Mouse (Mus musculus): ENCODE data around the gene A930017K11Rik. TPM values are rescaled to one million over a fixed set of nuclear protein-coding genes. Genes with fewer than 3 reads are reported as not detected.

The A930017K11Rik gene
- total RNA-seq, 2 experiments from 2014 or later: not detected

DNA sequence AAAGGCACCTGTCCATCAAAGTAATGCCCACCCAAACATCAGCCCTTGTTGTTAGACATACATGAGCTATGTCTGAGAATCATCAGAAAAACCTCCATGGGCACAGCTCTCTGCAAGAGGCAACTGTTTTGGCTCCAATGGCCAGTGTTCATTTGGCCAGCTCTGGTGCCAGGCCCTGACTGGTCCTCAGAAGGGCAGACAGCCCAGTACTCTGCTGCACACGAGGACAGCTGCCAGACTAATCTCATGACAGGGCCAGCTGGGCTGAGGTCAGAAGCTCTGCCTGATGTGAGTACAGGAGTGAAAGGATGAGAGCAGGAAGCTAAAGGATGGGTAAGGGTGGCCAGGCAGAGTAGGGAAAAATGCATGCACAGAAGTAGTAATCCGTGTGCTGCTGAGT, 27.0 kb downstream of the A930017K11Rik start:
- peak; percentile 50 to 56 for DNase-seq

DNA sequence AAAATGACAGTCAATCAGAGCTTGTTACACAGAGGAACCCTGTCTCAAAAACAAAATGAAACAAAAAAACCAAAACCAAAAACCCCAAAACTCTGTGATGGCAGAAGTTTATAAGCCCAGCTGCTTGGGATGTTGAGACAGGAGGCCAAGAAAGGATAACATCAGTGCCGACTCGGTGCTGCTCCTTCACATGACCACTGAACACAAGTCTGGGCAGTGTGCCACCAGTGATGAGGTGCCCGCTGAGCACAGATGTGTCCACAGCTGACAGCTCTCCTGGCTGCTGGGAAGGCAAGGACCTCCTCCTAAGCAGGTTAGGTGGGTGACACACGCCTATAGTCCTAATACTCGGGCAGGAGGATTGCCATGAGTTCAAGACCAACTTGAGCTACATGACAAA, 30.2 kb downstream of the A930017K11Rik start:
- DNase-seq: no peak

GRCm38 (mm10) chr17:25919786-25920642, 32.4 kb downstream of the A930017K11Rik start:
- DNase-seq: peak; percentile 100

- DNase-seq: peak; percentile 54 to 64
Measured at GRCm38 (mm10) chr17:25919144-25919785, 33.1 kb downstream of the A930017K11Rik start, which contains the start of gene Rab40c. Rab40c (minus strand) TSS chr17:25919727.

DNA sequence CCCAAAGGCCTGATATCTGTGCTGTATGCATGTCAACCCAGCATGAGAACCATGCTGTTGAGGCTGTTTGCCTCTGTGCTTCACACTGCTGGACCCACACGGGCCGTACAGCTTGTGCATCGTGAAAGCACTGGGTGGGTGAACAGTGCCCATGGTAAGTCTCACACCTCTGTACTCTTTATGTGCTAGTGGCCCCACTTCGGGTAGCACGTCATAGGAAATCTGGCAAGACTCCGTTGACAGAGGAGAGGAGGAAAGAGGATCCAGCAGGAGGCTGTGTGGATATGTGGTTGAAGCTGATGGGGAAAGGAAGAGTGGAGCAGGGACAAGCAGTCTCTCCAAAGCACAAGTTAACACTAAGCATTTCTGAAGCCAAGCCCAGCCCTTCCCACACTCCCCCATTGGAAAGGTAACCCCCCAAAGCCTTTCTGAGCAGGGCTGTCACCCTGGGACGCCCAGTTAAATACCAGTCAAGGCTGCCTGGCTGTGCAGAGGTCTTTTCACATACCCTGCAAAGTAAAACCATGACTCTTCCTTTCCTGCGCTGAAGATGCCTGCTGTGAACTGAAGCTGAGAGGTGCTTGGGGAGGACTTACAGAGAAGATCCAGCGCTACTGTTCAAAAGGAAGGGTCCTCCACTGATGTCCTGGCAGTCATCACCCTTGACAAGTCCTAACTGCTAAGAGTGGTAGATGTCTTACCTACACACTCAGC, 34.2 kb downstream of the A930017K11Rik start:
- no peak for DNase-seq

GRCm38 (mm10) chr17:25916931-25917647, 35.3 kb downstream of the A930017K11Rik start:
- peak; percentile 77 to 83 for DNase-seq

- no peak for DNase-seq
Measured at GRCm38 (mm10) chr17:25914295-25914694, 38.1 kb downstream of the A930017K11Rik start.

DNA sequence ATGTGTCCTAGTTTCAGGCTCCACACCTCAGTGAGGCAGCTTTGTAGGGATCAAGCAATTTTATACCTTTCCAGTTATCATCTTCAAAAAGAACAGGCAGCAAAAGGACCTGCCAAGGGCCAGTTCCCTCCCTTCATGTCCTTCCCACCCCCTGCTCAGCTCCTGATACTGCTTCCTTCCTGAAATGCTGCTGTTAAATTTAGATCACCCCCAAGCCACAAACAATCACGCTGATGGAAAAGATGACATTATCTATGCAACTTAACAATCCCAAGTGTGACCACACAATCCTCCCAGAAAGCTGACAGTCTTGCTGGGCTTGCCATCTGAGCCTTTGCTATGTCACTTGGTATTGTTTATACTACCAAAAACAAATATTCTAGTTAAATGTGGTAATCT, 38.5 kb downstream of the A930017K11Rik start:
- no peak for DNase-seq

DNA sequence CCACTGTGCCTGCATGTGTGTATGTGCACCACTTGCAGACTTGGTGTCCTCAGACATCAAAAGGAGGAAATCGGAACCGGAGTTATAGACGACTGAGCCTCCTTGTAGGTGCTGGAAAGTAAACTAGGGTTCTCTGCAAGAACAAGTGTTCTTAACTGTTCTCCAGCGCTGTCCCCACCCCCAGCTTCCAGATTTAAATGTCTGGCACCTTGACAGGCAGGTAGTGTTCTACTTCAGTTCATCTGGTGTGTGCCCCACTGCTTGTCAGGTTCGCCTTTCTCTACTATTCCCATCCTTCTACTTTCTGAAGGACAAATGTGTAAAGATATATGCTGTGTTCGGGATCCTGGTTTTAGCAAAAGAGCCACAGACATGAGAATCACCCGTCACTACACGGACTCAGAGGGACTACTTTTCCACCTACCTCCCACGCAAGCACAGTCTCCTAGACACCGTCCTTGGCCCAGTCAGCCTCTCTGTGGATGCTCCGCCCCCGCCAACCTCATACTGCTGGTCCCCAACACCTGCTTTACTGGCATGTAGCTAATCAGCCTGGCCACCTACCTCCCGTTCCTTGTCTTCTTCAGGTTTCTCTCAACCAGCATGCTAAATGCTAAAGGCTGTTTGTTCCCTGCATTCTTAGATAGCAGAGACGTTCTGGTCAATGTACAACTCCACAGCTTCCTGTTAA, 39.0 kb downstream of the A930017K11Rik start:
- DNase-seq: peak; percentile 74 to 75

GRCm38 (mm10) chr17:25911816-25912215, 40.5 kb downstream of the A930017K11Rik start:
- DNase-seq: peak; percentile 81 to 86

GRCm38 (mm10) chr17:25907640-25908039, 44.7 kb downstream of the A930017K11Rik start:
- no peak for DNase-seq

GRCm38 (mm10) chr17:25903061-25903460, 49.3 kb downstream of the A930017K11Rik start:
- DNase-seq: no peak

DNA sequence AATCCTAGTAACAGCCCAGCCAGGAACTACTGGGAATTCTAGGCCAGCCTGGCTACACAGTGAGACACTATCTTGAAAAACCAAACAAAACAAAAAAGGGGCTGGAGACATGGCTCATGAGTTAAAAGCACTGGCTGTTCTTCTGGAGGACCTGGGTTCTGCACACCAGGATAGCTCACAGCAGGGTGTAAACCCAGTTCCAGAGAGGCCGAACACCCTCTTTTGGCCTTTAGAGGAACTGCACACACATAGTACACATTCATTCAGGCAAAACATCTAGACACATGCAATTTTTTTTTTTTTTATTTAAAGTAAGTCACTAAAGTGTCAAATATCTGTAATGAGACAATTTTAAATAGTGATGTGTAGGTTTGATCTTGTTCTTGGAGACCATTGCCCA, 52.2 kb downstream of the A930017K11Rik start:
- DNase-seq: no peak

Other genes starting within 250 kb of the A930017K11Rik start
- gene Gng13, start 235.4 kb downstream of the A930017K11Rik start, total RNA-seq (2021): 1 to 10 TPM; 1.7 to 2.3 TPM
- 1 to 10 TPM; 3.6 to 4.0 TPM for gene Chtf18, start 225.1 kb downstream of the A930017K11Rik start, total RNA-seq (2021)
- 10 to 100 TPM; 12.5 to 13.4 TPM for gene Rpusd1, start 224.9 kb downstream of the A930017K11Rik start, total RNA-seq (2021)
- gene Mslnl, start 216.5 kb downstream of the A930017K11Rik start, total RNA-seq (2021): not detected
- gene Msln, start 198.2 kb downstream of the A930017K11Rik start, total RNA-seq (2021): 1 to 10 TPM; 5.5 to 8.2 TPM
- gene Narfl, start 178.8 kb downstream of the A930017K11Rik start, total RNA-seq (2021): 10 to 100 TPM; 26.0 to 31.0 TPM
- gene Haghl, start 166.9 kb downstream of the A930017K11Rik start, total RNA-seq (2021): 10 to 100 TPM; 17.6 to 32.8 TPM
- not detected for gene Ccdc78, start 166.0 kb downstream of the A930017K11Rik start, total RNA-seq (2021)
- gene Fam173a, start 159.7 kb downstream of the A930017K11Rik start, total RNA-seq (2021): 10 to 100 TPM; 76.7 to 85.4 TPM
- gene AC134908.4, start 156.9 kb downstream of the A930017K11Rik start, total RNA-seq (2021): not detected
- 10 to 100 TPM; 24.5 to 27.7 TPM for gene Metrn, start 155.4 kb downstream of the A930017K11Rik start, total RNA-seq (2021)
- gene Fbxl16, start 143.5 kb downstream of the A930017K11Rik start, total RNA-seq (2021): 10 to 100 TPM; 19.4 to 34.2 TPM
- gene Wdr24, start 128.9 kb downstream of the A930017K11Rik start, total RNA-seq (2021): 10 to 100 TPM; 16.6 to 20.8 TPM
- 10 to 100 TPM; 87.8 to 93.9 TPM for gene Jmjd8, start 123.7 kb downstream of the A930017K11Rik start, total RNA-seq (2021)
- gene Stub1, start 119.2 kb downstream of the A930017K11Rik start, total RNA-seq (2021): 100 to 1,000 TPM; 167 to 173 TPM
- gene Rhbdl1, start 115.3 kb downstream of the A930017K11Rik start, total RNA-seq (2021): 10 to 100 TPM; 17.4 to 20.3 TPM
- gene Gm20683, start 110.8 kb downstream of the A930017K11Rik start, total RNA-seq (2021): 10 to 100 TPM in 1 of 2 experiments, 1 to 10 TPM in 1; 9.5 to 13.3 TPM
- 100 to 1,000 TPM in 1 of 2 experiments, 10 to 100 TPM in 1; 97.2 to 104 TPM for gene Rhot2, start 107.7 kb downstream of the A930017K11Rik start, total RNA-seq (2021)
- gene Wdr90, start 91.1 kb downstream of the A930017K11Rik start, total RNA-seq (2021): 10 to 100 TPM; 12.9 to 15.6 TPM
- 100 to 1,000 TPM; 340 to 398 TPM for gene Mcrip2, start 83.8 kb downstream of the A930017K11Rik start, total RNA-seq (2021)
- gene Mettl26, start 77.5 kb downstream of the A930017K11Rik start, total RNA-seq (2021): 100 to 1,000 TPM; 106 to 124 TPM
- gene Wfikkn1, start 71.7 kb downstream of the A930017K11Rik start, total RNA-seq (2021): 1 to 10 TPM in 1 of 2 experiments, under 1 TPM in 1; 0.99 to 1.2 TPM
- gene Rab40c, start 32.8 kb downstream of the A930017K11Rik start, total RNA-seq (2021): 10 to 100 TPM; 20.6 to 46.0 TPM
- gene Pigq, start 7.6 kb downstream of the A930017K11Rik start, total RNA-seq (2021): 100 to 1,000 TPM in 1 of 2 experiments, 10 to 100 TPM in 1; 96.8 to 117 TPM
- not detected for gene Nhlrc4, start 7.6 kb downstream of the A930017K11Rik start, total RNA-seq (2021)
- 10 to 100 TPM; 16.7 to 23.8 TPM for gene Capn15, start 33.2 kb upstream of the A930017K11Rik start, total RNA-seq (2021)
- 10 to 100 TPM; 17.9 to 21.9 TPM for gene Rab11fip3, start 117.0 kb upstream of the A930017K11Rik start, total RNA-seq (2021)
- 10 to 100 TPM; 17.8 to 27.2 TPM for gene Decr2, start 137.8 kb upstream of the A930017K11Rik start, total RNA-seq (2021)
- 1 to 10 TPM; 2.2 to 3.5 TPM for gene Nme4, start 143.0 kb upstream of the A930017K11Rik start, total RNA-seq (2021)
- gene Tmem8, start 160.7 kb upstream of the A930017K11Rik start, total RNA-seq (2021): 1 to 10 TPM; 5.4 to 9.4 TPM
- gene Mrpl28, start 170.9 kb upstream of the A930017K11Rik start, total RNA-seq (2021): 10 to 100 TPM; 85.8 to 88.4 TPM
- 10 to 100 TPM; 35.1 to 42.1 TPM for gene Axin1, start 186.1 kb upstream of the A930017K11Rik start, total RNA-seq (2021)
- gene Pdia2, start 246.5 kb upstream of the A930017K11Rik start, total RNA-seq (2021): 1 to 10 TPM in 1 of 2 experiments, under 1 TPM in 1; 0.72 to 1.3 TPM

All from adrenal gland, postnatal 36 days (tissue).